Mouse (Mus musculus): Measurements from ENCODE around the gene Nt5m.

Nt5m gene

DNA sequence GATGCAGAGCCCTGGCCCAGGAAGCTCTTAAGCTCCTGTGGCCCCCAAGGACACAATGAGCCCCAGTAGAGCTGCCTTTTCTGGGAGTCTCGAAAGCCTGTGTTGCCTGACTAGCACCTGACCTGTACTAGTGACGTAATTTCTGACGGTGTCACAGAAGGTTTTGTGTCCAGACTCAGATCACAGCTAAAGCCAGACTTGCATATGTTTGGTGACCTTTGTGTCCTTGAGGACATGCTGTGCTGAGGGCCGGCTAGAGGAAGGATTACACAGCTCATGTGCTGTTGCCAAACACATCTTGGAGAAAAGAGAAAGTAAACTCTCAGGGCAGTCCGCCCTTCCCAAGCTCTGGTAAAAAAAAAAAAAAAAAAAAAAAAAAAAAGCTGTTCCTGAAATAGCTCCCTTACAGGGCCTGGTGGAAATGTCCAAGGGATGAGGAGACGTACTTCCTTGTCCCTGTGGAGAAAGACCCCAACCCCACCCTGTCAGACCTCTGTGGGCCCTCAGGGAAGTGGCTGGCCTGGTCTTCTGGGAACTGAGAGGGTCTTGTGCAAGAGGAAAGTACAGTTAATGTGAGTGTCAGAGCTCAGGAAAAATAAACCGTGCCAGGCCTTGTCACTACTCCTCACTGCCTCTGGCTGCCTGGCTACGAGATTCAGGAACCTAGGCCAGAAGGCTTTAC is 62.9 kb downstream of the Nt5m start:
- DNase-seq (ENCODE audit: low read depth, low spot score) = no peak

DNA sequence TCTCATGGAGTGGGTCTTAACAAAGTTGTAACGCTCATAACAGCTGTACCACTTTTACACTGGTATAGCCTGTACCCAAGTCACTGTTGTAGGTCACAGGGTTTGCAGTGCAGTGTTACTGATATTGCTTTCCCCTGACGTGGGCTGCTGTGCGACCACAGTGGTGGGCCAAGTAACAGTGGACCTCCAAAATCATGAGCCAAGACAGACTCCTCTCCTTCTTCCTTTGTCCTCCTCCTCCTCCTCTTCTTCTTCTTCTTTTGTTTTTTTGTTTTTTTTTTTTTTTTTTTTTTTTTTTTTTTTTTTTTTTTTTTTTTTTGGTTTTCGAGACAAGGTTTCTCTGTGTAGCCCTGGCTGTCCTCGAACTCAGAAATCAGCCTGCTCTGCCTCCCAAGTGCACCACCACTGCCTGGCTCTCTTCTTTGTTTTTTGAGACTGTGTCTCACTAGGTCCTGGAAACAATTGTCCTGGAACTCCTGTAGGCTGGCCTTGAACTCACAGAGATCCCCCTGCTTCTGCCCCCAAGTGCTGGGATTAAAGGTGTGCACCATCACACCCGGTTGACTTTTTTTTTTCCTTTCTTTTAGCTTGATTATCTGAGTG is 67.4 kb downstream of the Nt5m start:
- DNase-seq (ENCODE audit: low read depth, low spot score) = no peak

DNA sequence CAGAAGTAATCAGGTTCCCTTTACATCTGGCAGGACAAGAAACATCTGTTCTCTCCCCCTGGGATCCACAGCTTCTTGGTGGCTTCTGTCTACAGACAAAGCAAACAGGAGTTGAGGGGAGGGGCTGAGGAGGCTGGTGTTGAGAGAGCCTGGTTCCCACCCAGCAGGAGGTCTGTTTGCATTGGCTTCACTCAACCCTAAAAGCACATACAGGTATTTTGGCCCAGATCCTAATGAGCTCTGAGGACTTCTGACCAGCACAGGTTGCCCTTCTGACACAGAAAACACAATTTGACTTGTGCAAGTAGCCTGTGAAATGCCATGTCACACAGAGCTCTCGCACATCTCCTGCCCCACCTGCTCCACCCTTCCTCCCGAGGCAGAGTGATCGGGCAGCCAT is 69.2 kb downstream of the Nt5m start:
- no peak for DNase-seq (ENCODE audit: low read depth, low spot score)

DNA sequence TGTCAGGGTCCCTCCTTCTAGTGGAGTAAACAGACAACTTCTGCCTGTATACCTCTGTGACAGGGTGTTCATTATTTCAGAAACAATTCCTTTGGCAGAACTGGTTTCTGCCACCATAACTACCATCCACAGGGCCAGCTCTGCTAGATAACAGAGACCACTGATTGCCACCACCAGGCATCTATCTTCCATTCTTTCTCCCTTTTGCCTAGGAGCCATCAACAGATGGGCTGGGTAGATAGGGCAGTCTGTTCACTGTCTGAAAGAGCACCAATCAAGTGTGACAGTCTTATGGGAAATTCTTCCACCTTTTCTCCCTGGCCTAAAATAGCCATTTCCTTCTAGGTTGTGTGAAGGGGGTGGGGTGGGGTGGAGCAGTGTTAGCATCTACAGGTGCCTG is 71.3 kb downstream of the Nt5m start:
- no peak for DNase-seq (ENCODE audit: low read depth, low spot score)

DNA sequence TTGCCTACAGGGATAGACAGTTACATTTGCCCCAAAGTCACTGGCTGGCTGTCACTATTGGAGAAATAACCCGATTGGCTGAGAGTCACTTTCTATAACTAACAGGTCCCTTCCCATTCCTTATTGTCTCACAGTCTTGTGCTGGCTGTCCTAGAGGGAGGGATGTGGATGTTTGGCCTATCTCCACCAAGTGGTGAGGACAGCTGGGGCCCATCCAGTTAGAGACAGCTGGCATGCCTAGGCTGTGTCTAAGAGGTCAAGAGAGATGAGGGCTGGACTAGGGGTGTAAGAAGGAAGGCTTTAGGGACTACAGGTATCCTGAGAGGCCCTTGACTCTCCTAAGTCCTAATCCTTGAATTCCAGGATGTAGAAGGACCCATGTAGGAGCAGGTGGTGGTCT is 72.3 kb downstream of the Nt5m start:
- DNase-seq (ENCODE audit: low read depth, low spot score) = no peak

DNA sequence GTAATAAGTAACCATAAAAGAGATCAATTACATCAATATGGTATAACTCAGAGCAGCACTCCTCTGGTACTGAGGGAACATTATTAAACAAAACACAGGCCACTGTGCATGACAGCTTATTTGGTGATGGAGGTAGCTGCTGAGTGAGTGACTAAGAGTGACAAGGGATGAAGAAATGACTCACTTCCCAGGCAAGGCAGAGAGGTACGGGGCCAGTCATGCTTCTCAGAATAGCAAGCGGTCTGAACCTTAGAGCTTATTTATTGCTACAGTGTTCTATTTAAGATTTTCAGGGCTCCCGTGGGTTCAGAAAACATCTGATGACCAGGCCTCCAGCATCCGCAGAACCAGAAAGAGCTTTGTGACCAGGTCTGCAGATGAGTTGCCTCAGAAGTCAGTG is 74.5 kb downstream of the Nt5m start:
- DNase-seq (ENCODE audit: low read depth, low spot score) = no peak

DNA sequence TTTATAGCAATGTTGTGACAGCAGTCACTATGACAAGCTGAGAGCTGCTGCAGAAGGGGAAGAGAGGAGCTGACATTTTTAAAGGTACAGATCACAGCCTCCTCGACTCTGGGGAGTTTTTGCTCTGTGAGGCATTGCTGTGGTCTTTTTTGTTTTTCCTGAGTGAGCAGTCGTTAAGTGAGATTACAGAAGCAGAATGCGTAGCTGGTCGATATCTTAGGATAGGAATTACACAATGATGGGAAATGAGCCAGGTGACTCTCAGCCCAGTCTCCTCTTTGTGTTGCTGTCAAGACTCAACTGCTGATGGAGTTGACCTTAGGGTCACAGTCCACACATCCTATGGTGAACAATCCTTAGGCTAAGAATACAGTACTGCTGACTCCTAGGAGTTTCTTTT is 78.8 kb downstream of the Nt5m start:
- DNase-seq (ENCODE audit: low read depth, low spot score) = no peak

DNA sequence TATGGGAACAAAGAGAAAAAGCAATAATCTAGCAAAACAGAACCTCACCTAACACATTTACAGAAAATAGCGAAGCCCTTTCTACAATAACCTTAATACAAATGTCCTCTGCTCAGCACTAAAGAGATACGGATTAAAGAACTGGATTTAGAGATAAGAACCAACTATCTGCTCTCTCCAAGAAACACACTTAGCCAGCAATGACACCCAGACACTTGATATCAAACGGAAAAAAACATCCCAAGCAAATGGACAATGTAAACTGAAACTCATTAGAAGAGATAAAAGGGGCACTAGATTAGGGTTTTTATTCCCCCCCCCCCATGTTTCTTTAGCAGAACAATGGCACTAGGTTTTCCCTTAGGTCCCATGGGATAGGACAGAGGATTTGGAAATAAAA is 80.2 kb downstream of the Nt5m start:
- DNase-seq (ENCODE audit: low read depth, low spot score) = no peak

DNA sequence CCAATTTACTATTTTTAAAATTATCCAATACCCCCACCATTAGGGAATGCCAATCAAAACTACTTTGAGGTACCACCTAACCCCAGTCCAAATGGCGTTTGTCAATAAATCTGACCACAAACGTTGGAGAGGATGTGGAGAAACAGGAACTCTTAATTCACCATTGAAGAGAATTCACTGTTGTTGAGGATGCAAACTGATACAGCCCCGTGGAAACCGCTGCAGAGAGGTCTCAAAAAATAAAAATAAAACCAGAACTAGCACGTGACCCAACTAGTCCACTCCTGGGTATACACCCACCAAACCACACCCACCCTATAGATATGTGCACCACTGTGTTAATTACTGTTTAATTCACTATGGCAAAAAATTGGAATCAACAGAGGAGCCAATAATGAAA is 81.1 kb downstream of the Nt5m start:
- no peak for DNase-seq (ENCODE audit: low read depth, low spot score)

DNA sequence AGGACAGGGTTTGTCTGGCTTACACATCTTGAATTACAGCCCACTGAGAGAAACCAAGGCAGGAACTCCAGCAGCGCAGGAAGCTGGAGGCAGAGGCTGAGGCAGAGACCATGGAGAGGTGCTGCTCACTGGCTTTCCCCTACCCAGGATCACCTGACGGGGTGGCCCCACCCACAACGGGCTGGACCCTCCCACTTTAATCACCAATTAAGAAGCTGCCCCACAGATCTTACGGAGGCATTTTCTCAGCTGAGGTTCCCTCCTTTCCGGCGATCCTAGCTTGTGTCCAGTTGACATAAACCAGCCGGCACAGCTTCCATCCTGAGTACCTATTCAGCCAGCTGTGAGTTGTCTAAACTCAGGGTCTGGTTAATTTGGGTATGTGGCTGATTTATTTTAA is 82.0 kb downstream of the Nt5m start:
- DNase-seq (ENCODE audit: low read depth, low spot score) = peak; percentile 17

DNA sequence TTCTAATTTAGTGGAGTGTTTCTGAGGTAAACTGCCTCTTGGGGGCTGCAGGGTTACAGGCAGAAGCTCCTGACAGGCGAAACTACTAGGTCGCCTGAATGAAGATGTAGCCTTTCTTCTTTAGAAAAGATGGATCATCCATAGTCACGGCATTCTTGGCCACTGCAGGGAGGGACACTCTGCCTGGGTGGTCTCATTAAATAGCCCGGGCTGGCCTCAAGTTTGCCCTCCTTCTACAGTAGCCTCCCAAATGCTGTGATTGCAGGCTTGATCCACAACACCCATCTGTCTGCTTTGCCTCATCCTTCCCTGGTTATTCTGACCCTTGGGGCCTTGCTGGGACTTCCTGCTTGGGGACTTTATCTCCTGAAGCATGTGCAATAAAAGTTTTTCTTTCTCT is 90.8 kb downstream of the Nt5m start:
- DNase-seq (ENCODE audit: low read depth, low spot score) = no peak

All from embryo, embryonic 11.5 days (tissue).